Mouse (Mus musculus) lung, embryonic 14.5 days (tissue): ENCODE measurements around the gene Fggy. TPM values are rescaled to one million over a fixed set of nuclear protein-coding genes. Genes with fewer than 3 reads are reported as not detected.

ENCODE experiments used
- ATAC-seq: fragments of 200-750 bp; cut with Nextera tagmentation; 2 replicates; pipeline ENCODE4 v1.8.0; 2017; ENCODE audit warnings: mild to moderate bottlenecking, moderate TSS enrichment, moderate library complexity; ENCODE audit not compliant: insufficient read depth
- DNase-seq: peaks from one replicate; pipeline ENCODE4 v3.0.0-alpha.2; 2015
- H3K27ac ChIP-seq: fragments of 300-500 bp; sonication (generic); 2 replicates; pipeline ENCODE4 v1.5.1; 2014; ENCODE audit warnings: low read depth, mild to moderate bottlenecking, moderate library complexity
- H3K27me3 ChIP-seq: fragments of 300-500 bp; sonication (generic); 2 replicates; pipeline ENCODE4 v1.6.1; 2014; ENCODE audit warnings: low read length, control low read depth; ENCODE audit not compliant: insufficient read depth
- H3K36me3 ChIP-seq: fragments of 300-500 bp; sonication (generic); 2 replicates; pipeline ENCODE4 v1.6.1; 2014; ENCODE audit warnings: control low read depth; ENCODE audit not compliant: insufficient read depth
- H3K4me1 ChIP-seq: fragments of 300-500 bp; sonication (generic); 2 replicates; pipeline ENCODE4 v1.6.1; 2014; ENCODE audit warnings: antibody characterized with exemption, control low read depth; ENCODE audit not compliant: insufficient read depth
- H3K4me2 ChIP-seq: fragments of 300-500 bp; sonication (generic); 2 replicates; pipeline ENCODE4 v1.6.1; 2014; ENCODE audit warnings: mild to moderate bottlenecking
- H3K4me3 ChIP-seq: fragments of 300-500 bp; sonication (generic); 2 replicates; pipeline ENCODE4 v1.5.1; 2014; ENCODE audit warnings: low read depth, low read length
- H3K9ac ChIP-seq: fragments of 300-500 bp; sonication (generic); 2 replicates; pipeline ENCODE4 v1.6.1; 2014
- H3K9me3 ChIP-seq: fragments of 300-500 bp; sonication (generic); 2 replicates; pipeline ENCODE4 v1.6.1; 2016; ENCODE audit warnings: low read depth, low read length, control low read depth
- CTCF ChIP-seq: IDR thresholded peaks from 2 replicates; pipeline ENCODE4 v1.5.1; 2016; ENCODE audit warnings: antibody characterized with exemption, low read depth
- WGBS: fragments of 180-500 bp; shearing (Covaris S2); extraction: QIAGEN DNeasy Blood & Tissue Kit; methylation state at CpG from one replicate; pipeline ENCODE4 v1.1.7; 2014; 5-methylcytosine and 5-hydroxymethylcytosine counted together
- polyA plus RNA-seq: library from polyadenylated mRNA; unstranded; fragments of >200 nt; fragmentation: Nextera tagmentation; extraction: Ambion mirVana; gene quantifications from 2 replicates; pipeline ENCODE4 v1.2.1, GENCODE M21; 2014

The Fggy gene
- polyA plus RNA-seq = 9.3 and 9.8 TPM in 2 replicates

DNA sequence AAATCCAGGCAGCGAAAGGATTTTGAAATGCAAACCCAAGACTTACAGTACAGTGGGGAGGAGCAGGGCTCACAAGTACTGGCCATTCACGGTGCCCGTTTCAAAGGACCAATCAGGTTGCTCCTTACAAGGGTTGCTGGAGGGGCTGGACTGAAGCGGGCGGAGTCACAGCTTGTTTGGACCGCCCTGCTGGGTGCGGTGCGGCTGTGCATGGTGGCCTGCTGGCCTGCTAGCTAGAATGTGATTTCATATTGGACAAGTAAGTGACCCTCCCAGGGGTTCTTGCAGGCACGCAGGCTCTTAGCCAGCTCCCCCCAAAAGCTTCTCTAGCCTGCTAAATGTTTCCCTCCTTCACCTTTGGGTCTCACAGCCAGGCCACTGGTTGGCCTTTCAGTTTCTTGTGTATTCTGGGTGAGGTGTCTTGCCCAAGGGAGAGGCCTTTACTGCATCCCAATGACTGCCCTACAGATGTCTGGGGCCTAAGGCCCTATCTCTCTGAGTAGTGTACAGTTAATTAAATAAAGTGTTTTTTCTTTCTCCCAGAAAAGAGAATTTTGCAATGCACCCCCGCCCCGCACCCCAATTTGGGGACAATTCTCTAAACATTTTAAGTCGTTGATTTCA lies at the start of gene Fggy:
Gene Fggy (plus strand): TSS at position 175 of the 624 bp plus-strand sequence.
- peak within 1 kb of the TSS; percentile 87 for H3K27ac ChIP-seq
- no peaks in the 10 kb centered on the region for H3K9me3 ChIP-seq
- ATAC-seq = peak; percentile 100
- DNase-seq = peak; percentile 99
- peak within 1 kb of the TSS; percentile 59 for H3K9ac ChIP-seq
- H3K27me3 ChIP-seq = no peaks in the 10 kb centered on the region
- peak; percentile 43 for TF ChIP-seq CTCF
- peak within 1 kb of the TSS; percentile 76 for H3K4me2 ChIP-seq
- no peaks in the 10 kb centered on the region for H3K36me3 ChIP-seq
- 0 out of 2 replicates have a peak, but pooled peaks cover 5% of the 10 kb centered on the region for H3K4me1 ChIP-seq
- peak within 1 kb of the TSS; percentile 40 for H3K4me3 ChIP-seq
- 23% methylated on average over 12 of the region's 12 CpGs for WGBS

GRCm38 (mm10) chr4:95507946-95508311 lies 49.4 kb upstream of the Fggy start:
- 79% methylated on average over 4 of the region's 4 CpGs for WGBS
- no peaks in the 10 kb centered on the region for H3K4me1 ChIP-seq
- no peak overlapping the region for H3K4me3 ChIP-seq
- H3K4me2 ChIP-seq = no peak overlapping the region
- H3K9me3 ChIP-seq = no peaks in the 10 kb centered on the region
- H3K9ac ChIP-seq = no peak overlapping the region
- DNase-seq (no peak), ATAC-seq (no peak)
- no peak overlapping the region for H3K27ac ChIP-seq
- H3K27me3 ChIP-seq = no peaks in the 10 kb centered on the region
- no peaks in the 10 kb centered on the region for H3K36me3 ChIP-seq
- TF ChIP-seq CTCF = no peak

GRCm38 (mm10) chr4:95518382-95518781 lies 38.9 kb upstream of the Fggy start:
- DNase-seq = no peak
- no peaks in the 10 kb centered on the region for H3K4me1 ChIP-seq
- 59% methylated on average over 1 of the region's 1 CpGs for WGBS
- no peak overlapping the region for H3K27ac ChIP-seq
- H3K4me3 ChIP-seq = no peak overlapping the region
- no peaks in the 10 kb centered on the region for H3K36me3 ChIP-seq
- H3K4me2 ChIP-seq = no peak overlapping the region
- H3K9me3 ChIP-seq = no peaks in the 10 kb centered on the region
- TF ChIP-seq CTCF = no peak
- no peak overlapping the region for H3K9ac ChIP-seq
- H3K27me3 ChIP-seq = no peaks in the 10 kb centered on the region
- peak; percentile 60 for ATAC-seq

GRCm38 (mm10) chr4:95519975-95520642 lies 37.2 kb upstream of the Fggy start:
- Histone ChIP-seq H3K27me3 (no peaks in the 10 kb centered on the region), H3K9me3 (no peaks in the 10 kb centered on the region), H3K9ac (no peak overlapping the region), H3K27ac (no peak overlapping the region), H3K4me2 (no peak overlapping the region), H3K4me1 (no peaks in the 10 kb centered on the region), H3K36me3 (no peaks in the 10 kb centered on the region), H3K4me3 (no peak overlapping the region)
- WGBS = 78% methylated on average over 4 of the region's 4 CpGs
- ATAC-seq = no peak
- no peak for TF ChIP-seq CTCF
- DNase-seq = no peak

DNA sequence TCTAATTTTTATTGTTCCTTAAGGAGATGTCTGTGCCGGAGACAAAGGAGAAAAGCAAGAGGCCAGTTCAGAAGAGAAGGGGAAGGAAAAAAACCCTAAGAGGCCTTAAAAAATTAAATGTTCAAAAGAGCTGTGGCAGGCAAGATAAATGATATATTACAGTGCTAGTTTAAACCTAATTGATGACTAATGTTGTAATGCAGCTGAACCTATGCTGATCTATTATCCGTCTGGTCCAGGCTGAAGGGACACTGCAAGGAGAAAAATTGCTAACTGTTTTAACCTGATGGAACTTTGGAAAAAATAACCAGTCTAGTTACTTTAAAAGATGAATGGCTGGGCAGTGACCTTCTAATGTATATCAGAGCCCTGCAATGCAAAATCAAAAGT lies 36.7 kb upstream of the Fggy start:
- Histone ChIP-seq H3K4me3 (no peak overlapping the region), H3K36me3 (no peaks in the 10 kb centered on the region), H3K27ac (no peak overlapping the region), H3K9ac (no peak overlapping the region), H3K27me3 (no peaks in the 10 kb centered on the region), H3K9me3 (no peaks in the 10 kb centered on the region), H3K4me2 (no peak overlapping the region), H3K4me1 (no peaks in the 10 kb centered on the region)
- WGBS = 59% methylated on average over 2 of the region's 2 CpGs
- ATAC-seq (no peak), DNase-seq (no peak)
- TF ChIP-seq CTCF = no peak

GRCm38 (mm10) chr4:95526588-95526987 lies 30.7 kb upstream of the Fggy start:
- no peaks in the 10 kb centered on the region for H3K9me3 ChIP-seq
- no peak for TF ChIP-seq CTCF

DNA sequence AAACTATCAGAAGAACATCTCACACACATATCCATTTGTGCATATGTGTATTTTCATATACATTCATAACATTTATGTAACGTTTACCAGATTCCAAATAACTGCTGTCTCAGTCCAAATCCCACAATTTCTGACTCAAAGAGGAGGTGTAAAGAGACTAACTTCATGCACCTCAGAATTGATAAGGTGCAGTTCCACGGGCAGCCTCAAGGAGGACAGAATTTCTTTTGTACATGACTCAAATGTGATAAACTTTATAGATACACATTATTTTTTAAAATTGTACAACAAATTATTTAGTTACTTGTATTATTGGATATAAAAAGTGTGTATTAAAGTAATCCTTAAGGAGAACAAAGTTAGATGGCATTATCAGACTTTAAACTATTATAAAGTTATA lies 26.6 kb upstream of the Fggy start:
- Histone ChIP-seq H3K27ac (no peak overlapping the region), H3K27me3 (no peaks in the 10 kb centered on the region), H3K4me2 (no peak overlapping the region), H3K4me1 (no peaks in the 10 kb centered on the region), H3K9me3 (no peaks in the 10 kb centered on the region), H3K4me3 (no peak overlapping the region), H3K9ac (no peak overlapping the region), H3K36me3 (no peaks in the 10 kb centered on the region)
- WGBS = 64% methylated on average over 2 of the region's 2 CpGs
- TF ChIP-seq CTCF = peak; percentile 46
- no peak for ATAC-seq
- DNase-seq = no peak

More at GRCm38 (mm10) chr4:95526588-95526987, 30.7 kb upstream of the Fggy start:
- ATAC-seq = no peak
- WGBS = 53% methylated on average over 4 of the region's 4 CpGs
- Histone ChIP-seq H3K36me3 (no peaks in the 10 kb centered on the region), H3K4me2 (no peak overlapping the region), H3K27me3 (no peaks in the 10 kb centered on the region), H3K9ac (no peak overlapping the region), H3K27ac (no peak overlapping the region), H3K4me3 (no peak overlapping the region), H3K4me1 (no peaks in the 10 kb centered on the region)
- peak; percentile 18 for DNase-seq
